Mouse (Mus musculus) layer of hippocampus, postnatal 25 days (tissue): ENCODE measurements at regions not wholly inside any gene's neighbourhood (a gene's known extent, or its start where the extent isn't known, plus 50 kb on each side); places are given as distances from the start of the nearest gene placed in this dataset.

ENCODE experiments used
- DNase-seq, 2 experiments: peaks; one replicate each; pipeline ENCODE4 v3.0.0; 2022; ENCODE audit warnings: mixed read lengths in 2 of 2, low spot score in 1 of 2; ENCODE audit errors: extremely low spot score in 1 of 2

DNA sequence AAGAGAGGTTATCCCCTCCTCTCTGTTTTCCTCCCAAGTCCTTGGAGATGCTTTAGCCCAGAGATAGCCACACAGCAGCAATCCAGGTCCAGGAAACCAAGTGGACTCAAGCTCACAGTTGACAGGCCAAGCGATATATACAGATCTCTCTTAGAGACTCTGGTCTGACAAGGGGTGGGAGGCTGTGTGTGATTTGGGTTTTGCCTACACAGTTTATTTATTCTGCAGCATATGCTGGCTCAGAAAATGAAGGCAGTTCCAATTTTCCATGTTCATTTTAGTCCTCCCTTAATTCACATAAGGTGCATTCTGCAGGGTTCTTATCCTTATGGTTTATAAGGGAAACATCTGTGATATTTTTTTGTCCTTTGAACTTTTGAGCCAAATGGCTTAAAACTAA lies 595.0 kb upstream of the Apob start:
- no peak for DNase-seq

DNA sequence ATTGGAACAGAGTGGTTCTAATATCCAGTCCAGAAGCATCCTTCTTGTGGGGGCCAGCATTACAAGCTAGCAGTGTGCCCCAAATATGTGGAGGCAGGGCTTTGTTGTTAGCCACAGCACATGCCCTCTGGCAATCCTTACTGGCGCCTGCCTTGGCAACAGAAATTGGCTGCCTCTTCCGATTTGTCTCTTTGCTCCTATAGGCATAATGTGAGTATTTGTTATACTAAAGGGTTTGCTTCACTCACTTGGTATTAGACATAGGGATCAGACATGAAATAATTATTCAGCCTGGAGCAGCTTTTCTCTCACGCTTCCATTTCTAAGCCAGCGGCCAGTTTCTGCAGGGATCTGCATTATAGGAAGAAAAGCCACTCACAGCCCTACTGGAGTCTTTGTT lies 573.6 kb upstream of the Apob start:
- DNase-seq, result no peak

DNA sequence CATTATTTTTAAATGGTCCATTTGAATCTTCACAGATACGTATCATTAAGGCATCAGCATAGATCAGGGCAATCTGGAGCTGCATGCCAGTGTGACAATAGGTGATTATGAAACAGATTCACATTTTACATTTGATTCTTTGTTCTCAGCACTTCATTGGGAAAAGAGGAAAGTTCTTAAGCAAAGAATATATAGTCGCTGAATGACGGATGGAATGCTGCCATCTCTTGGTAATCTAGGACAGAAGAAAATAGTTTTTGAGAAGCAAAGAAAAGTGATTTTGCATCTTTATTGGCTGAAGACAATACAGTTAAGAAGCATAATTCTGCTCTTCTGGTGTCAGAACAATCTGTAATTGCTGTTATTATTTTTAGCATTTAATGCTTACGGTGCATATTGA lies 565.6 kb upstream of the Apob start:
- DNase-seq, result no peak

DNA sequence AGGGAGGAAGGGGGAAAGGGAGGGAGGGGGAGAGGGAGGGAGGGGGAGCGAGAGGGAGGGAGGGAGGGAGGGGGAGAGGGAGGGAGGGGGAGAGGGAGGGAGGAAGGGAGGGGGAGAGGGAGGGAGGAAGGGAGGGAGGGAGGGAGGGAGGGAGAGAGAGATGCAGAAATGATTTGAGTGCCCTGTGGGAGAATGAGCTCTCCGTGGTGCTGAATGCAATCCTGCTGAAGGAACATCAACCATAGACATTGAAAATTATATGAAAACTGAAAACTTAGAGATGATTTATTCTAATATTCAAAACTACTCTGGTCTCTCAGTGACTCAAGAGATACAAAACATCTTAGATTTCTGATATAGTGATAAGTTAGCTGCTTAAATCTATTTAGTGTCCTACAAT lies 557.2 kb upstream of the Apob start:
- no peak for DNase-seq

DNA sequence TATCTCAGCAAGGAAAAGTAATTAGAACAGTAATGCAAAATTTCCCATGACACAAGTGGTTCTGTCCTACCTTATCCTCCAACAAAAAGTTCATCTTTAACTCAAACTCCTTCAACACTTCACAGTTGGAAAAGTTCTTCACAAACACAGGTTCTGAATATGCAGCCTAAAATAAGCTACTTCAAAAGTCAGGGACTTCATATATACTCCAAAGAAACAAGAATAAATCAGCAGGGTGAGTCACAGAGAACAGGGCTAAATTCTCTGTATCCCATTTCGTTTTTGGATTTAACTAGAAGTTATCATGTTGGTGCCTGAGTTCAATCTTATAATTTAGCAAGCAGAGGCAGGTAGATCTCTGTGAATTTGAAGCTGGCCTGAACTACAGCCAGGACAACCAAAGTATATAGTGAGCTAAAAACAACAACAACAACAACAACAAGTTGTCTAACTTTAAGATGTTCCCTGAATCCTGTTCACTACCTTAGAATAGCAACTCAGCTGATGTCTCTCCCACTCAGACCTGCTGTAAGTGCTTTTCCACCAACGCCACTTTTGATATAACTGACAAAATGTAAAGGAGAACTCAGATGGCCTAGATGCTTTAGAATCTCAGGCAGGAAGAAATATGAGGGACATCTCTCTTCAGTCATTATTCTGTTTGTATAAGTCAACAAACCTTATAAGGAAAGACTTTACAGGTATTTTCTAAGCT lies 555.5 kb upstream of the Apob start:
- no peak for DNase-seq

DNA sequence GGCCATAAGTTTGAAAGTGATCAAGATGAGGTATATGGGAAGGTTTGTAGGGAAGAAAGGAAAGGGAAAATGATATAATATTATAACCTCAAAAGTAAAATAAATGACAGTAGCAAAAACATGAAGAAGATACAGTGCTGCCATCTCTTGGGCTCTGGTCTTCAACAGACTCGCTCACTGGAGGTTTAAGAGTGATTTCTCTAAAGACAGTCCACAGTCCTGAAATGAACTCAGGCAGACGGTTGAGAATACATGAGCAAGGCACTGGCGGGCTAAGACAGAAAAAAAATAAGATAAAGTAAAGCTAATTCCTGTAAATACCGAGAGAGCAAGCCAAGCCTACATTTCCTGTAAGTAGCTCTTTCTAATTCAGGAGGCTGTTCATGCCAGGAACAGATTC lies 546.5 kb upstream of the Apob start:
- DNase-seq, result no peak

DNA sequence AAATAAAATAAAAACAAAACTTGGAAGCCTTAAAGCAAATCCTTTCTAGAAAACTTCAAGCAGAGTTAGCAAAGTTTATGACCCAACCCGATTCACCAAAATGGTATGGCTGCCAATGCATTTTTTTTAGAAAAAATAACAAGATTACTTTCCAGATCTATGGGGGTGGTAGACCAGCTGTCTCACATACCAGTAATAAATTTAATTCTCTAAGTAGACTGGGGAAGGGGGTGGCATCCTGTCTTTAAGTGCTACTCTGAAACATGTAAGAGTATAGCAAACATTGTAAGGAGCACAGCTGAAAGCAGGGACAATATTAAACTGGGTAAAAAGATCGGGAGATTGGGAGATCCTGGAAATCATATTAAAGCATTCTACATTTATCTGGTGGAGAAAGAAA lies 532.2 kb upstream of the Apob start:
- DNase-seq, result no peak

DNA sequence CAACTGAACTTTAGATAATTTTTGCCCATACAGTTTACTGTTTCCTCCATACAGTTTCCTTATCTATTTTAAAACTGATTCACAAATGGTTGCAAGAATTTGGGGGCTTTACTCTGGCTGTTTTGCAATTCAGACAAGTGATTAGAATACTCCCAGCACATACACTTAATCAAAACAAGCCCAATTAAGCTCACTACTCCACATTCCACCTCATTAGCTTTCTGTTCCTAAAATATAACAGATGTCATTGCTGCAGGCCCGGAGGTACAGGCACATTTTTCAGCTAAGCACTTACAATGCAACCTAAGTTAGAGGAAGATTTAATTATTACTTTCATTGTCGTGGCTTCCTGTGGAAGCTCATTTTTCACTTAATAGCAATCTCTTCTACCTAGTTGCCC lies 526.9 kb upstream of the Apob start:
- no peak for DNase-seq

DNA sequence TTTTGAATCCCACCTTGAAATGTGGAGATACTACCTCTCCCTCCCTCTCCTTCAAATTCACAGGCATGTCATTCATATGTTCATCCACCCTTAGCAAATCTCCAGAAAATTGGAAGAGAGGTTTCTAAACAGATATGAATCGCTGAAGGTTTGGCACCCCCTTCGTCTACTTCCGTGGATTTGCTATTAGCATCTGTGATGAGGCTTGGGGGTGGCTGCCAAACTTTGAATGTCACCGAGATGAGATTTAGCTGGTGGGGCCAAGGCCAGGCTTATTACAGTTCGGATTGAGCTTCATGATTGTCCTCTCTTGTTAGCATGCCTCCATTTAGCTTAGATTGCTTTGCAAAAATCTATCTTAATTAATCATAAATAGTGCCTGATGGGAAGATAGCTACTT lies 520.4 kb upstream of the Apob start:
- DNase-seq, result no peak

DNA sequence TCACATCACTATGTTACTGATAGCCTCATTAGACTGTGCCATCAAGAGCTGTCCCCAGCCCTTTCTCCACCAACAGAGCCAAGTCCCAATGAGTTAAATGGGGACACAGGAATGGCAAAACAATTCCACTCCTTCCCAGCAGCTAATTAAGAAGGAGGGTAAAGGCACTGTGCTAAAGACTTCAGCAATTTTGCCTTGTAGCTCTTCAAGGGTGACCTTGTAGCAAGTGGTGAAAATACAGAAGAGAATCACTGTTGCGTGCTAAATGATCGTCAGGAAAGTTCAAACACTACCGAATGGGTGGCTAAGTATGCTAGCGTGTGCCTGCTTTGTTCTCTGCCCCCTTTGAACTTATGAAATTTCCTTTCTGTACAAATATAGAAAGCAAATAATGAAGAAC lies 519.9 kb upstream of the Apob start:
- DNase-seq, result no peak

DNA sequence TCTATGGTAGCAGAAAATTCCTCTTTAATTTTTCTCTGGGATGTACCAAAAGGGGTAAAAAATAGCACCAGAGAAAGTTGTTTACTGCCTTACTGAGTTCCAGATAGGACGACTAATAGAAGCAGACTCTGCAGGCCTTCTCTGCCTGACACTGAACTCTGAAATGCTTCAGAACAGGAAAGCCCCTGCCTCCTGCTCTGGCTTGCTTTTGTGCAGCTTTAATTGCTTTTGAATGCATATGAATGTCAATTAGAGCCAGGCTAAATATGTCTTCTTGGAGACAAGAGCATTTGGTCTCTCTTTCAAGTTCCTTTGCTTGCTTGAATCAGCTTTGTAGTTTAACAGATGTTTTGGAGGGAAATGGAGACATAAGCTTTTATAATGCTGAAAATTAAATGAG lies 512.5 kb upstream of the Apob start:
- DNase-seq, result no peak

DNA sequence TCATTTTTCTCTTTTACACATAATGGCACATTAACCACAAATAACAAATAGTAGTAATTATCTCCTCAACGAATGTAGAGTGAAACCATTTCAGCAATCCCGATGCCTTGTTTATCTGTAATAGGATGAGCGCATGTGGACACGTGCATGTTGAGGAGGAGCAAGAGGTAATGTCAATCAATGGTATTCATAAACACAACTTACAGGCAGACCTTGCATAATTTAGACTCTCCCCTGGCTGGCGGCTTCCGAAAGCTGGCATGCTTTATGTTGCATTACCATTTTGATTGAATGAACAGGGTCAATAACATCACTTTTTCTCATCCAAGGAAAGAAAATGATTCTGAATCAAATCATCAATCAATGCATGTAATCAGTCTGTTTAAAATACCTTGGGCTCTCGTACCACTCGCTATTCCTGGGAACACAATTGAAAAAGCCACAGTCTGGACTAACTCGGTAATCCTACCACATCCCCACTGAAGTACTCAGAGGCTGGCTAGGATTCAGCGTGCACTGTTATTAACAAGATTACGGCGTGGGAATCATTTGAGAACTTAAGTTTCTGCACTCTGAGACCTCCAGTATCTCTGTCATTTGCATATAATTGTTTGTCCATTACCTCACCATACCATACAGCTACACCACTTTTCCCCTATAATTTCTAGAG lies 464.7 kb upstream of the Apob start:
- DNase-seq, result no peak

DNA sequence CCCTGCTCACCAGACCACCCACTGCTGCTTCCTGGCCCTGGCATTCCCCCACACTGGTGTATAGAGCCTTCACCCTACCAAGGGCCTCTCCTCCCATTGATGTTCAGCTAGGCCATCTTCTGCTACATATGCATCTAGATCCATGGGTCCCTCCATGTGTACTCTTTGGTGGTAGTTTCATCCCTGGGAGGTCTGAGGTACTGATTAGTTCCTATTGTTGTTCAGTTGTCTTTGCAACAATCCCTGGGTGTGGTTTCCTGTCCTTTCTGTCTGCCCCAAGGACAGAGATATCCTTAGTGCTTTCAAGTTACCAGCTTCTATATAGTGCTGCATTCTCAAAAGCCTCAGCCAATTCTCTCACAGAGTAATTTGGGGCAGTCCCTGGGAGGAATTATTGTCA lies 440.1 kb upstream of the Apob start:
- no peak for DNase-seq

DNA sequence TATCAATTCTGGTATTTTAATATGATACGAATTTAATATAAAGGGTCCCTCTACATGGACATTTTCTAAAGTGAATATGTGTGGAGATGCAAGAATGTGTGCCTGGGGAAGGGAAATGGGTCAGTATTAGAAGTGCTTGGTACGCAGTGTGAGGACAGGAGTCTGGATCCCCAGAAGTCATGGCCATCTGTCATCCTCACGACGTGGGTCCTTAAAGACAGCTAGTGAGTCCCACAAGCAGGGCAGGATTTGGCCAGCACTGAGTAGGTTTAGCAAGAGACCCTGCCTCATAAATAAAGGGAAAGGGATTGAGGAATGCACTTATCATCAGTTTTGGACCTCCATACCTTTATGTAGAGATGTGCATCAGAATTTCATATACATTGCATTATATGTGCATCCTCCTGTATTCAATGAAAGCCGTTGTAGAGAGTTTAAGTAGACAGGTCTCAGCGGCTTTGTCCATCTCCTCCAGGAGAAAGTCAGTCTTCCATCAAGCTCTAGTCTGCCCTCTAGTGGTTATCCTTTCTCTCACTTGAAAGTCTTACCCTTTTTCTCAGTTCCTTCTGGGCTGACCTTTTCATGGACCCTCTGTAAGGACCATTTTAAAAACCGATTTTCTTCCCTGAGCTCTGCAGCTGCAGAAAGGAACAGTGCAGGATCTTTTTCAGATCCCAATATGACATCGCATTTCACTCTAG lies 434.0 kb upstream of the Apob start:
- no peak for DNase-seq

DNA sequence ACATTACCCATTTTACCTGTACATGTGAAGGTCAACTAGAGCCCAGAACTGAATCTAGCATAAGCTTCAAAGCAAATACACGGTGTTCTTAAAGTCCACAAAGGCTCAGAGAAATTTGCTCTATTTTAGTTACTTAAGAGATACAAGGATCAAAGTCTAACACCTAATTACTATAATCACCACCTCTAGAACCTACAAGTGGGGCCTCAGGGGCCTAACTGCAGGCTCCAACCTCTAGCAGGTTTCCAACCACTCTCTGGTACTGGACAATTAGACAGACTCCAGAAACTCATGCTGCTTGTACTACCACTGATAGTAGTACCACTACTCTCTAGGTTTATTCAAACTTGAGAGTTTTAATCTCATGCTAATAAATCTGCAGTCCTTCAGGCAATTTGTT lies 428.7 kb upstream of the Apob start:
- DNase-seq, result no peak

DNA sequence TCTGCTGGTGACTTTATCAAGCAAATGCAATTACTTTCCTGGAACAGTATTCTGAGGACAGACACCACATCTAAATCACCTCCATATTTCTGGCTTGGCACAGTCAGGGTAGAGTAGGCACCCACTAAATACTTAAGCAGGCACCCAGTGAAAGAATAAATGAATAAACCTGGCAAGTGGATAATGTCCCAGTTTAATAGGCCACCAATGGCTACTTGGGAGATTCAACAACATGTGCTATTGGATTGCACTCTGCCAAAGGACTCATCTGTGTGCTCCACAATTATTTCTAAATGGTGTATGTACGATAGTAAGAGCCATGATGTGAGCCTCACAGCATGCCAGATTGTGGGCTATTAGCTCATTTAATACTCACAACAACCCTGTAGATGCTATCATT lies 417.2 kb upstream of the Apob start:
- no peak for DNase-seq

DNA sequence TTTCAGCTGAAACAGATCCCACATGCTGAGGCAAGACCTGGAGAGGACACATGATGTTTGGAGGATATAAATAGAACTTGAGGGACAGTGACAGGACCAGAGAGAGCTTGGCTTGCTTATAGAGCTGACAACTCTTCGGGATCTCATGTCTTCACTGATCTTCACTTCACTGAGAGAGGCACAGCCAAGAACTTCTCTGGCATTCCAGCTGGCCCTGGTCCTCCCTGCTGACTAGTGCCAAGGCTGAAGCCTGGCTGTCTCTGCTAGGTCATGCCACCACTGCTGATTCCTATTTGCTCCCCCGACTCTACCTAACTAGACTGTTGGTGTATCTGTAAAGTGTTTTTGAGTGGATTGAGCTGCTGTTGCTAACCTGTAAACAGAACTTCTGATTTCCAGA lies 401.4 kb upstream of the Apob start:
- no peak for DNase-seq

DNA sequence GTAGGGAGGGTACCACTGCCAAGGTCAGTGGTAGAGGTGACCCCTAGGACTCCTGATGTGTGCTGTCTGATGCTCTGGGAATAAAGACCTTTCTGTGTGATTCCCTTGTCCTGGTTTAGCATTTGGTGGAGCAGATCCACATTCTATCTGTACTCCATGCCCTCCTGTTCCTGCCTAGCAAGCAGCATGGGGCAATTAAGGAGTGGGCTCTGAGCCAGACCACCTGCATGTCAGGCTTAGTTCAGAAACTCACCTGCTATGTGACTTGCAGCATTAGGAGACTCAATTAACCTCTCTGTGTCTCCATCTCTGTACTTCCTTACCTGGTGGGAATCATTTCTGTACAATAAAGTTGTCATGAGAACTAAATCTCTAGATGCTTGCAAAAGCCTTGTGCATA lies 389.9 kb upstream of the Apob start:
- no peak for DNase-seq

DNA sequence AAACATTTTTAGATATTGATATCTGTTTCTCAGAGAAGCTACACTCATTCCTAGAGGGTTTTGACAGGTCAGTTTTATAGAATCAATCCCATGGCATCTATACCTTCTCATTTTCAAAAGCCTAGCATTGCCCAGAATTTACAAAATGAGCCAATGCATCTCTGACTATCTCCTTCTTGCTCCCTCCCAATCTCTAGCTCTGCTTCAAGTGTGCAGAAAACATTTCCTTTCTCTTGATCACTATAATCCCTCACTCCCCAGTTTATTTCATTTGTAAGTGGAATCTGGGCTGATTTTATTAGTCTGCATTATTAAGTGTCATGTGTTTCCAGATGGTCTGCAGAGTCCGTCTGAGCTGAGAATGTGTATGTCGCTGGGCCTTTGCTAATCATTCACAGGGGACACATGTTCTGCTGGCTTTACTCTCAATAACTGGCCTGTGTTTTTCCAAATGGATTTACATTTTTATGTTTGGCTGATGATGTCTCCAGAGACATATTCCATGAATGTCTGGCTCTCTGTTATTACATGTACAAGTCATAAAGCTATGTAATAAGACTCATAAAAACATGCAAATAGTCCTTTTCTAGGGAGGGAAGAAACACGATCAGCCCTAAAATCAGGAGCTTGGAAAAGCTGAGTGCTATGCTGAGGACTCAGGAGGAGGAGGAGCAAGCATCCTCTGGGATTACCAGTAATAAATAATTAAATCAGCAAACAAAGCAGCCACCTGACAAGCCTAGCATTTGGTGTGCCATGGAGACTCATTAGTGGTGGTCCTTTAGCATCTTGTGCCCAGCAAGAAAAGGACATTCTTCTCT lies 366.0 kb upstream of the Apob start:
- DNase-seq, result no peak

DNA sequence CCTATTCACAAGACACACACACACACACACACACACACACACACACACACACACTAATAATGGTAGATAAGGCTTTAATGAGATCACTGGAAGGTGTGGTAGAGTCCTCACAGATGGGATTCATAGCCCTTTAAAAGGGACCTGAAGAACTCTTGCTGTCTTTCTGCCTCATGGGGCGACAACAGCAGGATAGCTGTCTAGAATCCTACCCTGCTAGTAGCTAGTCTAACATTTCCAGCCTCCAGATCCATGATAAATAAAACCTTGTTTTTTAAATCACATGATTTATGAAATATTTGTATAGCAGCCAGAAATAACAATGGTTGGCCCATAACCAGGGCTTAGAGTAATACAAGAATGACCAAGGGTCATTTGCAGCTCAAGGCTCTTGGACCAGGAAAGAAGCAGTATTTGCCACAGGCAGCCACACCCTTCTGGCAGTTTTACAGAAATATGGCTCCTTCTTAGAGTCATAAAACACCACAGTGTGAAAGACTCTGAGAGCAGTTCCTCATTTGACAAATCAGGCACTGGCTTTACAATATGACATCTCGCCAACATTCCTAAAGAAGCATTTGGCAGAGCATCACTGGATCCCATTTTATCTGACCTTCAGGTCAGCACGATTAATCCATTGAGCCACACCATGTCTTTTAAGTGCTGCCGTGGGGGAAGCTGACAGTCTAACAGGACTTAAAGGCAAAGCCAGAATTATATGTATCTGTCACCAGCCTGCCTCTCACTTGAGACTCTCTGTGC lies 340.9 kb upstream of the Apob start:
- no peak for DNase-seq
